Mouse (Mus musculus) kidney, embryonic 14.5 days (tissue): ENCODE measurements around the gene Olfr97. TPM values are rescaled to one million over a fixed set of nuclear protein-coding genes. Genes with fewer than 3 reads are reported as not detected.

ENCODE experiments used
- ATAC-seq: fragments of 200-750 bp; cut with Nextera tagmentation; 2 replicates; pipeline ENCODE4 v1.8.0; 2017; ENCODE audit warnings: moderate number of reproducible peaks, mild to moderate bottlenecking, moderate TSS enrichment, moderate library complexity; ENCODE audit not compliant: low FRiP score, low TSS enrichment
- H3K27ac ChIP-seq: fragments of 300-500 bp; sonication (generic); 2 replicates; pipeline ENCODE4 v1.5.1; 2014; ENCODE audit warnings: low read depth, mild to moderate bottlenecking, low read length, moderate library complexity, mixed read lengths
- H3K27me3 ChIP-seq: fragments of 300-500 bp; sonication (generic); 2 replicates; pipeline ENCODE4 v1.6.1; 2014; ENCODE audit warnings: mild to moderate bottlenecking, low read length; ENCODE audit not compliant: control insufficient read depth, insufficient read depth
- H3K36me3 ChIP-seq: fragments of 300-500 bp; sonication (generic); 2 replicates; pipeline ENCODE4 v1.6.1; 2014; ENCODE audit warnings: low read length, mixed read lengths; ENCODE audit not compliant: control insufficient read depth, insufficient read depth
- H3K4me1 ChIP-seq: fragments of 300-500 bp; sonication (generic); 2 replicates; pipeline ENCODE4 v1.6.1; 2014; ENCODE audit warnings: low read length, mixed read lengths; ENCODE audit not compliant: control insufficient read depth, insufficient read depth
- H3K4me2 ChIP-seq: fragments of 300-500 bp; sonication (generic); replicated peaks from 2 replicates; pipeline ENCODE4 v1.6.1; 2014; ENCODE audit warnings: low read depth, mild to moderate bottlenecking, low read length
- H3K4me3 ChIP-seq: fragments of 300-500 bp; sonication (generic); 2 replicates; pipeline ENCODE4 v1.5.1; 2014; ENCODE audit warnings: mild to moderate bottlenecking, low read length
- H3K9ac ChIP-seq: fragments of 300-500 bp; sonication (generic); 2 replicates; pipeline ENCODE4 v1.6.1; 2014; ENCODE audit warnings: low read depth, mild to moderate bottlenecking, low read length, moderate library complexity
- H3K9me3 ChIP-seq: fragments of 300-500 bp; sonication (generic); 2 replicates; pipeline ENCODE4 v1.6.1; 2016; ENCODE audit warnings: low read length; ENCODE audit not compliant: control insufficient read depth
- WGBS: fragments of 180-500 bp; shearing (Covaris S2); extraction: QIAGEN DNeasy Blood & Tissue Kit; methylation state at CpG from one replicate; pipeline ENCODE4 v1.1.7; 2014; 5-methylcytosine and 5-hydroxymethylcytosine counted together
- polyA plus RNA-seq: library from polyadenylated mRNA; unstranded; fragments of >200 nt; fragmentation: Nextera tagmentation; extraction: Ambion mirVana; gene quantifications from 2 replicates; pipeline ENCODE4 v1.2.1, GENCODE M21; 2014

The Olfr97 gene
- polyA plus RNA-seq, 1 experiment from 2014 or later = not detected

DNA sequence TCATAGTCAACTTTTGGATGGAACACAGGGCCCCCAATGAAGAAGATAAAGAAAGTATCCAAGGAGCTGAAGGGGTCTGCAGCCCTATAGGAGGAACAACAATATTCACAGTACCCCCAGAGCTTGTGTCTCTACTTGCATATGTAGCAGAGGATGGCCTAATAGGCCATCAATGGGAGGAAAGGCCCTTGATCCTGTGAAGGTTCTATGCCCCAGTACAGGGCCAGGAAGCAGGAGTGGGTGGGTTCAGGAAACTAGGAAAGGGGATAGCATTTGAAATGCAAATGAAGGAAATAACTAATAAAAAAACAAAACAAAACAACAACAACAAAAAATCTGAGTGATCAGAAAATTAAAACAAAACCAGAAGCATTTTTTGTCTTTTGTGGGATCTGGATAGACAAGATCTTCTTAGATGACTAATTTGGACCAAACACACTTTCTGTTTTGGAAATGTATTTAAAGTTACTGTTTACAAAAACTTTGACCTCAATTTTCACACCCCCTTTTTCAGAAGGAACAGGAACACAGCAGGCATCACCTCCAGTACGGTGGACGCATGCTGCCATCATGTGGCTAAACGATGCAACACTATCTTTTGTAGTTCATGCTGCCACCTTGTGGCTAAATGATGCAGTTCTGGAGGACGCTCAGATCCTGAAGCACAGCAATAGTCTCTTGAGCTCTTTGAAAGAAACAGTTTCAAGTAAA lies 33.8 kb downstream of the Olfr97 start:
- Histone ChIP-seq H3K4me1 (no peaks in the 10 kb centered on the region), H3K4me3 (no peak overlapping the region), H3K36me3 (no peaks in the 10 kb centered on the region), H3K9me3 (no peaks in the 10 kb centered on the region), H3K27me3 (peaks cover 5% of the 10 kb centered on the region), H3K9ac (no peak overlapping the region), H3K27ac (no peak overlapping the region), H3K4me2 (no peak overlapping the region)
- ATAC-seq = peak; percentile 92
- under 1% methylated on average over 4 of the region's 4 CpGs for WGBS

- Histone ChIP-seq H3K4me1 (0 out of 2 replicates have a peak, but pooled peaks cover 4% of the 10 kb centered on the region), H3K27me3 (peaks cover 29% of the 10 kb centered on the region), H3K36me3 (no peaks in the 10 kb centered on the region), H3K9me3 (no peaks in the 10 kb centered on the region), H3K4me3 (no peak within 1 kb of the TSS), H3K4me2 (no peak within 1 kb of the TSS), H3K9ac (no peak within 1 kb of the TSS), H3K27ac (no peak within 1 kb of the TSS)
- 75% methylated on average over 2 of the region's 2 CpGs for WGBS
- ATAC-seq = no peak
Observed at GRCm38 (mm10) chr17:37200894-37201293, 36.2 kb downstream of the Olfr97 start, which contains the start of gene Olfr94. Gene Olfr94, minus strand, starts transcription at chr17:37200994.

GRCm38 (mm10) chr17:37196845-37197724 lies 40.0 kb downstream of the Olfr97 start:
- peak overlapping the region; percentile 52 for H3K4me3 ChIP-seq
- H3K9ac ChIP-seq = peak overlapping the region; percentile 40; the same call in 1 of the 2 replicates
- no peak overlapping the region for H3K27ac ChIP-seq
- no peaks in the 10 kb centered on the region for H3K9me3 ChIP-seq
- H3K4me2 ChIP-seq = peak overlapping the region; percentile 87
- ATAC-seq = peak; percentile 91
- H3K4me1 ChIP-seq = 0 out of 2 replicates have a peak, but pooled peaks cover 4% of the 10 kb centered on the region
- 1% methylated on average over 77 of the region's 77 CpGs for WGBS
- H3K36me3 ChIP-seq = no peaks in the 10 kb centered on the region
- peaks cover 30% of the 10 kb centered on the region for H3K27me3 ChIP-seq

GRCm38 (mm10) chr17:37194782-37195181 lies 42.3 kb downstream of the Olfr97 start:
- Histone ChIP-seq H3K4me1 (0 out of 2 replicates have a peak, but pooled peaks cover 4% of the 10 kb centered on the region), H3K9me3 (no peaks in the 10 kb centered on the region), H3K36me3 (no peaks in the 10 kb centered on the region), H3K4me3 (no peak overlapping the region), H3K4me2 (no peak overlapping the region), H3K27me3 (peaks cover 30% of the 10 kb centered on the region), H3K9ac (no peak overlapping the region), H3K27ac (no peak overlapping the region)
- WGBS = 94% methylated on average over 5 of the region's 5 CpGs
- ATAC-seq = no peak

DNA sequence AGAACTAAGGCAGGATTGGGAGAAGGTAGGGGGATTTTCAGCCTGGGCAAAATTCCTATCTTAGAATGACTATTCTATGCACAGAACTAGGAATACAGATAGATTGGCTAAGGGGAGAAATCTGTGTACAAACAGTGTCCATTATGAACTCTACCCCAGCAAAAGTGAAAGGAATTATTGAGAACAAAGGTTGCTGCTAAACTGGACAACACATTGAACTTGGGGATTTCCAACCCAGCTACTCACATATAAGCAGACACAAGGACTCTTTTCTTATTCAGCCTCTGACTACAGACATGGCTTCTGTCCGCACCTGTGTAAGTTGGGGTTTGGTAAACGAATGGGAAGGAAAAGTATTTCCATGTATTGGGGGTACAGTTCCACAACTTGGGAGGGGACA lies 43.5 kb downstream of the Olfr97 start, which contains the start of gene Ubd:
Ubd (plus strand) TSS at position 237 of the 400 bp plus-strand sequence.
- WGBS = 92% methylated on average over 2 of the region's 2 CpGs
- H3K4me2 ChIP-seq = no peak within 1 kb of the TSS
- H3K9me3 ChIP-seq = no peaks in the 10 kb centered on the region
- H3K36me3 ChIP-seq = no peaks in the 10 kb centered on the region
- 0 out of 2 replicates have a peak, but pooled peaks cover 4% of the 10 kb centered on the region for H3K4me1 ChIP-seq
- no peak within 1 kb of the TSS for H3K4me3 ChIP-seq
- peaks cover 28% of the 10 kb centered on the region for H3K27me3 ChIP-seq
- no peak for ATAC-seq
- no peak within 1 kb of the TSS for H3K27ac ChIP-seq
- H3K9ac ChIP-seq = no peak within 1 kb of the TSS

DNA sequence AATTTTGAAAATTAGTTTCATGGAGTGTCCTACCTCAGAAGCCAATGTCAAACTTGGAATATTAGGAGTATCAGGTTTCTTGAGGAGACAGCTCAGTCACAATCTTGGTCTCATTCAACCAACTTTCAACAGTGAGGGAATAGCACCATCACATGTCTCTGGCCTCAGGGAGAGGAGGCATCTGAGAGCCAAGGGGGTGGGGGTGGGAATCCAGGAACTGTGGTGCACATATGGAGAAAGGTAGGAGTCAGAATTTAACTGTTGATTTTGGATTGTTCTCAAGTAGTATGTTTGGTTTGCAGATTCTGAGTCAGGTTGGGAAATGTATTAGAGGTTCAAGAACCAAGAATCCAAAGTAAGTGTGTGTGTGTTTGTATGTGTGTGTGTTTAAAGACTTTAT lies 44.1 kb downstream of the Olfr97 start:
- no peak overlapping the region for H3K4me3 ChIP-seq
- no peaks in the 10 kb centered on the region for H3K9me3 ChIP-seq
- H3K9ac ChIP-seq = no peak overlapping the region
- H3K27ac ChIP-seq = no peak overlapping the region
- H3K4me2 ChIP-seq = no peak overlapping the region
- peaks cover 22% of the 10 kb centered on the region for H3K27me3 ChIP-seq
- ATAC-seq = no peak
- 0 out of 2 replicates have a peak, but pooled peaks cover 4% of the 10 kb centered on the region for H3K4me1 ChIP-seq
- H3K36me3 ChIP-seq = no peaks in the 10 kb centered on the region

DNA sequence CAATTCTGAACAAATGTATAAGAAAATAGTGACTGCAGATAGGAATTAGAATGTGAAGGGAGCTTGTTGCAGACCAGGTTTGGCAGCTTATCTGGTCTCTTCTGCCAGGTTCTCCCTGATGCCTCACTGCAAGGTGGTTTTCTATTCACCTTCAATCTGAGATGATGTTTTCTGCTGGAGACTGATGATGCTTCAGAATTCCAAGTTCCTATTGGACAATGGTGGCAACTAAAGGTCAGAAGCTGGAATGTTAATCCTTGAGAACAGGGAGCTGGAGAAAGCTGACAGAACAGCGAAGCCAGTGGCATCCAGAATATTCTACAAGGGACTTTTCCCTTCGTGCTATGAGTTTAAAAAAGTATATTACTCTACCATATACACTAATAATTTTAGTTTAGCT lies 46.4 kb downstream of the Olfr97 start:
- Histone ChIP-seq H3K27ac (no peak overlapping the region), H3K4me1 (no peaks in the 10 kb centered on the region), H3K9me3 (no peaks in the 10 kb centered on the region), H3K4me2 (no peak overlapping the region), H3K36me3 (no peaks in the 10 kb centered on the region), H3K4me3 (no peak overlapping the region), H3K9ac (no peak overlapping the region), H3K27me3 (no peaks in the 10 kb centered on the region; the same call in 1 of the 2 replicates)
- WGBS = 29% methylated on average over 2 of the region's 2 CpGs
- ATAC-seq = no peak

GRCm38 (mm10) chr17:37185474-37185873 lies 51.7 kb downstream of the Olfr97 start:
- H3K27me3 ChIP-seq = no peaks in the 10 kb centered on the region
- no peak overlapping the region for H3K9ac ChIP-seq
- no peak overlapping the region for H3K4me2 ChIP-seq
- no peak overlapping the region for H3K4me3 ChIP-seq
- ATAC-seq = no peak
- no peaks in the 10 kb centered on the region for H3K9me3 ChIP-seq
- H3K4me1 ChIP-seq = no peaks in the 10 kb centered on the region
- H3K27ac ChIP-seq = no peak overlapping the region
- 39% methylated on average over 6 of the region's 6 CpGs for WGBS
- no peaks in the 10 kb centered on the region for H3K36me3 ChIP-seq
